Mouse (Mus musculus) thymus, postnatal 4 days (tissue): ENCODE measurements around the gene Timm22.
A peak's percentile ranks its signal among the peaks of the same experiment; 100 is the strongest.

Source experiments
- DNase-seq: peaks from one replicate; pipeline ENCODE4 v3.0.0; 2021

Timm22 gene

DNA sequence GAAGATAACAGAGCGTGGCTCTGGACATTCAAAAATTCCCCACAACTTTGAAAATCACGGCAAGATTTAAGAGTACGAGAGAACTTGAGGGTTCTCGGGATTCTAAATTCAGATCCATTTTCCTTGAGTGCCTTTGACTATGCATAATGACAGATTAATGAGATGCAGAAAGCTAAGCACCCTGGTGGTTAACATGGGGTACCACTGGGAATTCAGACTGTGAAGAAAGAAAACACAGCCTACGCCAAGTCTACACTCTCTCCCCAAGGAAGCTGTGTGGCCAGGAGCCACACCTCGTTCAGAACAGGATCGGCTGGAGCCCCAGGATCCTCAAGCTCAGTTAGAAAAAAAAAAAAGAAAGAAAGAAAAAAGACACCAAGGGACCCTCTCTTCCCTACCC is 14.2 kb upstream of the Timm22 start:
- DNase-seq: no peak

- DNase-seq: no peak
Measured at GRCm38 (mm10) chr11:76392996-76393395, 13.8 kb upstream of the Timm22 start.

DNA sequence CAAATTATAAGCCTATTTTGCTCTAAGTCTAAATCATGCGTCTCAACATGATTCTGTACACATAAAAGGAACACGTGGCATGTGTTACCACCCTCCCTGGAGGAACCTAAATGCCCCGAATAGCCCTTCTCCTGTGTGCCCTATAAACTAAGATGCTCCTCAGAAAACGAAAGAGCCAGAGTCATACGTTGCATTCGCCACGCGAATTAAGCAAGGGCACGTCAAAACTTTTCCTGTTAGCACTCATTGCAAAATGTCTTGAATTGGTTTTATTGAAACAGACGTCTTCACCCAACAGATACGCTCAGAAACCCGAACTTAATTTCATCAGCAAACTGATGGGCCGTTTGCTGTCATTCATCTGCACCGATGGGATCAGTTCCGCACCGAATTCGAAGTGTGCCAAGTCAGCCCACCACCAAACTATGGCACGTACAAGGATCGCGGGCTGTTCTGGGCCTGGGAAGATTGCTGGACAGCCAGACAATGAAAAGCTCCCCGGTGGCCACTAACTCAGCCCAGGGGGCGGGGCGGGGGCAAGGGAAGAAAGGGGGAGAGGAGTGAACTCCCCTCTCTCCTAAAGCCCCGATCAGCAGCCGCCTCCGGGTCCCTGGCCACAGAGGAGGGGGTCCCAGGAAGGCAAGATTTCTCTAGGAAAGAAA is 9.0 kb upstream of the Timm22 start:
- peak; percentile 47 for DNase-seq

DNA sequence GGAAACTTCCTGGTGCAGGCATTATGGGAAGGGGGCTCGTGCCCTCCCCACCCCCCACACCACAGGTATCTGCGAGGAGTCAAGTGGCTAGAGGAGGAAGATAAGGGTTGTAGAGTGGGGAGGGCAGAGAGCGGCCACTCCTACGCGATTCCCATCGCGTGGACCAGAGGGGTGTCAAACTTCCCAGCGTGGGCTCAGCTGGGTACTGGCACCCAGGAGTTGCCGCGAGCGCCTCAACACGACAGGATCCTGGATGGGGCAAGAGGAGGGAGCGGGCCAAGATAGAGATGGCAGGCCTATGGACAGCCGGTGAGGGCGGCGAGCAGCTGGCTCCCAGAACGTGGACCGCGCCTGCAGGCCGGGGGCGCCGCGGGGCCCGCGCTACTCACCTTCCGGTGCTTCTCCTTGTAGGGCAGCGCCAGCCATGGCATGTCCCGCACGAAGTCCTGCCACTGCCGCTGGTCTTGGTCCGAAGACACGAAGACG is 8.4 kb upstream of the Timm22 start:
- DNase-seq: no peak

- DNase-seq: peak; percentile 98
Measured at GRCm38 (mm10) chr11:76398798-76399586, 7.8 kb upstream of the Timm22 start, which contains the start of gene Nxn. Gene Nxn, minus strand, starts transcription at chr11:76399140.

DNA sequence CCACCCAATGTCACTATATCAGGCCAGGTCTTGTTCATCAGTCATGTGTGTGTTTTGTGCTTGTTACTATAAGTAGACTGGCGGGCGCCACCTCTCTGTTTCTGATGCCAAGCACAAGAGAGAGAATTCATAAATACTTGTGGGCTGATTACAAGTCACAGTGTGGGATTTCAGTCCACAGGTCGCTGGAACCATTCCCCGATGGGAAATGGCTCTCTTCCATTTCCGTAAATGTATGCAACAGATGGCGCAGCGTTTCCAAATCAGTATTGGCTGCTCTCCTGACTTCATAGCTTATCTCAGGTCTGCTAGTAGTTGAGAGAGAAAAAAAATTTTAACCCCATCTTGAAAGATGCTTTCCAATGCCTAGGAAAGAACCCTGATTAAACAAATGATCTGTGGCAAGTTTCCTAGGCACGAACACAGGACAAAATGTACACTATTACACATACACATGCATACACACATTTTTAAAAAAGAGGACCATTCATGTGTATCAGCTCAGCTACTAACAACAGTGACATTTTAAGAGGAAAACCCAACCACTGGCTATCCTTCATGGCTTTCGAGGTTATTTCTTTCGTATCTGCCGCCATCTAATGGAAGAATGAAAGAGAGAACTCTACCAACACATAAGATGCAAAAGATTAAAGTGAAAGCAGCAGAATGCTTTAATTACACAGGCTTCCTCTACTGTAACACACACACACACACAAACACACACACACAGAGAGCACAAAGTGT is 7.0 kb upstream of the Timm22 start:
- peak; percentile 67 for DNase-seq

GRCm38 (mm10) chr11:76401398-76401797 is 5.4 kb upstream of the Timm22 start:
- DNase-seq: no peak

GRCm38 (mm10) chr11:76405113-76405512 is 1.6 kb upstream of the Timm22 start:
- DNase-seq: no peak

GRCm38 (mm10) chr11:76405626-76406264 is 1.0 kb upstream of the Timm22 start:
- DNase-seq: peak; percentile 45

- DNase-seq: peak; percentile 83
Measured at GRCm38 (mm10) chr11:76410826-76411225, 4.1 kb downstream of the Timm22 start.

DNA sequence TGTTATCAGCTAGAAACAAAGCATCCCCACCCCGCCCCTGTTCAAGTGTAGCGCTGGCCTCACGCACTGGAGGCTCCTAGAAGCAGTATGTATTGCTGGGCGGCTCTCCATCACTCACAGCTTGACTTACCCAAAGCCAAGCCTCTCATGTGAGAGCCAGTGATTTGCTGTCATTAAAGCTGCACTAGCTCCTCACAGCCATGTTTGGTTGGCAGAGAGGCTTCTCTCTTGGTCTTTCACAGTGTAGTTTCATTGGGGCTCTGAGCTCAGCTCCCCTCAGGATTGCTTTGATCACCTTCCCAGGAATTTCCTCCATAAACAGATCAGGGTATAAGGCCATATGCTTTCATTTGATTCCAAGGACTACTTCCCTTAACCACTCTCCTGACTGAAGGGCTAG is 6.5 kb downstream of the Timm22 start:
- DNase-seq: no peak

GRCm38 (mm10) chr11:76415001-76415400 is 8.2 kb downstream of the Timm22 start:
- DNase-seq: no peak

DNA sequence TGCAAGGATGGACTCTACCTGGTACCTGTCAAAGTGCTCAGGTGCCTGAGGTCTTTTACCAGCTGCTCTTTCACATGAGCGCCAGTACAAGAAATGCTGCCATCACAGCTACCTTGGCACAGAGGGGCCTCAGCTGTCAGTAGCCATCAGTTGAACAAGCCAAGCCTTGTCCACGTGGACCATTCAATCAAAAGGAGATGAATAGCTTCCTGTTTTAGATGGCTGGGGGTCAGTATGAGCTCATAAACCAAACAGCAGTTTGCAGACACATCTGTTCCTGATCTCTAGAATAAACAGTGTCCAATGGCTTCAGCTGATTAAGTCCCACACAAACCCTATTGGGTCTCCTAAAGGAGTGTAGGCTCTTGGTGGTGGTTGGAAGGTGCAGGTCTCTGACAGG is 9.2 kb downstream of the Timm22 start:
- DNase-seq: no peak

GRCm38 (mm10) chr11:76418423-76418822 is 11.7 kb downstream of the Timm22 start:
- no peak for DNase-seq

DNA sequence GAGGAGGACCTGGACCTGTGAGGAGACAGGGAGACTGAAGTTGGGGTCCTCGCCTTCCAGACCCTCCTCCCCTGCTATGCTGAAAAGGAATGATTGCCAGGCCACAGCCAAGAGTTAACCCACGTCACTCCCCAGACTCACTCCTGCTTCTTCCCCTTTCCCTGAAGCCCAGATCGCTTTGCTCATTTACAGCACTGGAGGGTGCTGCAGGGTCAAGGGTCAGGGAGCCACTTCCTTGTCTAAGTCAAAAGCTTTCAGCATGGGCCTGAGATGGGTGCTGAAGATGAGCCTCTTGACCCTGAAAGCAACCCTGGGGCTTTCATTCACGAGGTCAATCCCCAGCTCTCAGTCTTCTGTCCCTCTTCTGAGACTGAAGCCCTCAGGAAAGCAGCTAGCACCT is 12.4 kb downstream of the Timm22 start:
- peak; percentile 68 for DNase-seq

DNA sequence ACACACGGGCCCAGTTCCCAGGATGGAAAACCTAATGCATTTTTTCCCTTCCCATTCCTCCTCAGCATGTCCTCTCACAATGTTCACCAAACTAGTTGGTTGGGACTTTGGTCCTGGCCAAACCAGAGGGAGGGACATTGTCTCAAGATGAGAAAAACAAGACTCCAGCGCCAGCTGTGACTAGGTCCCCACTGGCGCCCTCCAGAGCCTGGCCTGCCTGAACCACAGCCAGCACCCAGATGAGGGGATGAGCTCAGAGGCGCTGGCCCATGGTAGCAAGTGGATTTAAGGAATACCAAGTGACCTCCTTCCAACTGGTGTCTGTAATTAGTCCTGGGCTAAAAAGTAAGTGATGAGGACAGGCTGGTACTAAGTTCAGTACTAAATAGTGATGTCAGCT is 14.1 kb downstream of the Timm22 start:
- no peak for DNase-seq

- DNase-seq: no peak
Measured at GRCm38 (mm10) chr11:76425749-76426148, 19.0 kb downstream of the Timm22 start.

GRCm38 (mm10) chr11:76427781-76428180 is 21.0 kb downstream of the Timm22 start:
- DNase-seq: no peak

GRCm38 (mm10) chr11:76429046-76429445 is 22.3 kb downstream of the Timm22 start:
- peak; percentile 86 for DNase-seq

GRCm38 (mm10) chr11:76429556-76429955 is 22.8 kb downstream of the Timm22 start:
- DNase-seq: no peak

- DNase-seq: no peak
Measured at GRCm38 (mm10) chr11:76429966-76430631, 23.3 kb downstream of the Timm22 start.

DNA sequence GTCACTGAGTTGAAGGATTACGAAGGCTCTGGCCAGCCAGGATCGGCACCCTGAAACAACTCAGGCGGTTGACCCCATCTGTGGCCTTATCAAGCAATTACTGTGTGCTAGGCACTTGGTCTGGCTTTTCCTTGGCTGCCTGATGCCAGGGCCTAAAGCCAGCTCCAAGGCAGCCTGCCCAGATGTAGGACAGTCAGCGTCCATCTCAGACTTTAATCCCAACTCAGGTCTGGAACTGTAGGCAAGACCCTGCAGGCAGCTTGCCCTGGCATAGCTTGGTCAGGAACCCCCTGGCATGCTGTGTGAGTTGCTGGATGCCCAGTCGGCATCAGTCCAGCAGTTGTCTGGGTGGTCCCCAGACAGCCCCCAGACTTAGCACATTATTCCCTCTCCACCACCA is 29.3 kb downstream of the Timm22 start:
- DNase-seq: no peak
